Mouse (Mus musculus): ENCODE measurements around the gene Pcbp3. TPM values are rescaled to one million over a fixed set of nuclear protein-coding genes. Genes with fewer than 3 reads are reported as not detected.

The Pcbp3 gene
- polyA plus RNA-seq, 1 experiment from 2014 or later: 12.6 TPM

- H3K4me1 ChIP-seq (replicated peaks): no peaks in the 10 kb centered on the region
- no peak for ATAC-seq (ENCODE audit: insufficient number of reproducible peaks, low FRiP score)
- 72% methylated on average over 5 of the region's 5 CpGs for WGBS
- no peaks in the 10 kb centered on the region for H3K9me3 ChIP-seq (replicated peaks)
- H3K27ac ChIP-seq (ENCODE audit: poor library complexity, severe bottlenecking): no peak overlapping the region
- H3K36me3 ChIP-seq: no peaks in the 10 kb centered on the region
- H3K27me3 ChIP-seq (replicated peaks): no peaks in the 10 kb centered on the region
- H3K4me2 ChIP-seq: no peak overlapping the region
- no peak overlapping the region for H3K9ac ChIP-seq
- H3K4me3 ChIP-seq: no peak overlapping the region
Observed at GRCm38 (mm10) chr10:76846480-76846879, 115.2 kb downstream of the Pcbp3 start.

GRCm38 (mm10) chr10:76844901-76845300, 116.8 kb downstream of the Pcbp3 start:
- 59% methylated on average over 4 of the region's 4 CpGs for WGBS
- Histone ChIP-seq H3K9me3 (replicated peaks) (no peaks in the 10 kb centered on the region), H3K4me1 (replicated peaks) (no peaks in the 10 kb centered on the region), H3K27ac (ENCODE audit: poor library complexity, severe bottlenecking) (no peak overlapping the region), H3K36me3 (no peaks in the 10 kb centered on the region), H3K27me3 (replicated peaks) (no peaks in the 10 kb centered on the region), H3K4me2 (no peak overlapping the region), H3K4me3 (no peak overlapping the region), H3K9ac (no peak overlapping the region)
- ATAC-seq (ENCODE audit: insufficient number of reproducible peaks, low FRiP score): no peak

- Histone ChIP-seq H3K4me2 (no peak overlapping the region), H3K36me3 (no peaks in the 10 kb centered on the region), H3K27ac (ENCODE audit: poor library complexity, severe bottlenecking) (no peak overlapping the region), H3K9ac (no peak overlapping the region), H3K4me1 (replicated peaks) (no peaks in the 10 kb centered on the region), H3K9me3 (replicated peaks) (no peaks in the 10 kb centered on the region), H3K4me3 (no peak overlapping the region), H3K27me3 (replicated peaks) (no peaks in the 10 kb centered on the region)
- ATAC-seq (ENCODE audit: insufficient number of reproducible peaks, low FRiP score): no peak
- 79% methylated on average over 3 of the region's 3 CpGs for WGBS
Observed at GRCm38 (mm10) chr10:76844365-76844764, 117.3 kb downstream of the Pcbp3 start.

GRCm38 (mm10) chr10:76842087-76842486, 119.6 kb downstream of the Pcbp3 start:
- H3K4me1 ChIP-seq (replicated peaks): no peaks in the 10 kb centered on the region
- H3K4me2 ChIP-seq: no peak overlapping the region
- no peak overlapping the region for H3K9ac ChIP-seq
- no peak for ATAC-seq (ENCODE audit: insufficient number of reproducible peaks, low FRiP score)
- H3K27me3 ChIP-seq (replicated peaks): no peaks in the 10 kb centered on the region
- no peaks in the 10 kb centered on the region for H3K36me3 ChIP-seq
- H3K4me3 ChIP-seq: no peak overlapping the region
- H3K9me3 ChIP-seq (replicated peaks): no peaks in the 10 kb centered on the region
- H3K27ac ChIP-seq (ENCODE audit: poor library complexity, severe bottlenecking): no peak overlapping the region
- 81% methylated on average over 3 of the region's 3 CpGs for WGBS

GRCm38 (mm10) chr10:76841220-76841619, 120.5 kb downstream of the Pcbp3 start:
- no peaks in the 10 kb centered on the region for H3K27me3 ChIP-seq (replicated peaks)
- H3K4me3 ChIP-seq: no peak overlapping the region
- H3K36me3 ChIP-seq: no peaks in the 10 kb centered on the region
- no peaks in the 10 kb centered on the region for H3K9me3 ChIP-seq (replicated peaks)
- H3K4me2 ChIP-seq: no peak overlapping the region
- WGBS: 78% methylated on average over 1 of the region's 1 CpGs
- ATAC-seq (ENCODE audit: insufficient number of reproducible peaks, low FRiP score): no peak
- no peak overlapping the region for H3K27ac ChIP-seq (ENCODE audit: poor library complexity, severe bottlenecking)
- no peak overlapping the region for H3K9ac ChIP-seq
- H3K4me1 ChIP-seq (replicated peaks): no peaks in the 10 kb centered on the region

GRCm38 (mm10) chr10:76840566-76840965, 121.1 kb downstream of the Pcbp3 start:
- no peaks in the 10 kb centered on the region for H3K9me3 ChIP-seq (replicated peaks)
- no peak overlapping the region for H3K4me2 ChIP-seq
- H3K9ac ChIP-seq: no peak overlapping the region
- no peaks in the 10 kb centered on the region for H3K36me3 ChIP-seq
- no peaks in the 10 kb centered on the region for H3K27me3 ChIP-seq (replicated peaks)
- ATAC-seq (ENCODE audit: insufficient number of reproducible peaks, low FRiP score): no peak
- no peak overlapping the region for H3K27ac ChIP-seq (ENCODE audit: poor library complexity, severe bottlenecking)
- H3K4me3 ChIP-seq: no peak overlapping the region
- 0 out of 2 replicates have a peak, but pooled peaks cover 2% of the 10 kb centered on the region for H3K4me1 ChIP-seq (replicated peaks)
- 77% methylated on average over 5 of the region's 5 CpGs for WGBS

GRCm38 (mm10) chr10:76835497-76836357, 126.0 kb downstream of the Pcbp3 start:
- no peaks in the 10 kb centered on the region for H3K36me3 ChIP-seq
- no peaks in the 10 kb centered on the region for H3K9me3 ChIP-seq (replicated peaks)
- no peak overlapping the region for H3K9ac ChIP-seq
- H3K27me3 ChIP-seq (replicated peaks): no peaks in the 10 kb centered on the region
- H3K4me2 ChIP-seq: no peak overlapping the region
- H3K4me1 ChIP-seq (replicated peaks): 0 out of 2 replicates have a peak, but pooled peaks cover 2% of the 10 kb centered on the region
- 58% methylated on average over 14 of the region's 14 CpGs for WGBS
- peak; percentile 73; the same call in 1 of the 2 replicates for ATAC-seq (ENCODE audit: insufficient number of reproducible peaks, low FRiP score)
- H3K27ac ChIP-seq (ENCODE audit: poor library complexity, severe bottlenecking): no peak overlapping the region
- no peak overlapping the region for H3K4me3 ChIP-seq

- H3K36me3 ChIP-seq: no peaks in the 10 kb centered on the region
Observed at GRCm38 (mm10) chr10:76832841-76833240, 128.8 kb downstream of the Pcbp3 start.

GRCm38 (mm10) chr10:76831915-76832314, 129.8 kb downstream of the Pcbp3 start:
- H3K4me3 ChIP-seq: no peak overlapping the region
- no peaks in the 10 kb centered on the region for H3K9me3 ChIP-seq (replicated peaks)
- no peak overlapping the region for H3K9ac ChIP-seq
- no peak overlapping the region for H3K27ac ChIP-seq (ENCODE audit: poor library complexity, severe bottlenecking)
- 0 out of 2 replicates have a peak, but pooled peaks cover 2% of the 10 kb centered on the region for H3K4me1 ChIP-seq (replicated peaks)
- ATAC-seq (ENCODE audit: insufficient number of reproducible peaks, low FRiP score): no peak
- no peak overlapping the region for H3K4me2 ChIP-seq
- no peaks in the 10 kb centered on the region for H3K27me3 ChIP-seq (replicated peaks)
- no peaks in the 10 kb centered on the region for H3K36me3 ChIP-seq
- 75% methylated on average over 2 of the region's 2 CpGs for WGBS

More at GRCm38 (mm10) chr10:76832841-76833240, 128.8 kb downstream of the Pcbp3 start:
- H3K27ac ChIP-seq (ENCODE audit: poor library complexity, severe bottlenecking): no peak overlapping the region
- H3K4me1 ChIP-seq (replicated peaks): 0 out of 2 replicates have a peak, but pooled peaks cover 2% of the 10 kb centered on the region
- no peaks in the 10 kb centered on the region for H3K9me3 ChIP-seq (replicated peaks)
- no peak overlapping the region for H3K9ac ChIP-seq
- ATAC-seq (ENCODE audit: insufficient number of reproducible peaks, low FRiP score): no peak
- H3K27me3 ChIP-seq (replicated peaks): no peaks in the 10 kb centered on the region
- no peak overlapping the region for H3K4me3 ChIP-seq
- WGBS: 70% methylated on average over 1 of the region's 1 CpGs
- no peak overlapping the region for H3K4me2 ChIP-seq

GRCm38 (mm10) chr10:76831151-76831550, 130.5 kb downstream of the Pcbp3 start:
- 0 out of 2 replicates have a peak, but pooled peaks cover 2% of the 10 kb centered on the region for H3K4me1 ChIP-seq (replicated peaks)
- no peaks in the 10 kb centered on the region for H3K27me3 ChIP-seq (replicated peaks)
- H3K27ac ChIP-seq (ENCODE audit: poor library complexity, severe bottlenecking): no peak overlapping the region
- 71% methylated on average over 1 of the region's 1 CpGs for WGBS
- H3K4me2 ChIP-seq: no peak overlapping the region
- H3K36me3 ChIP-seq: no peaks in the 10 kb centered on the region
- H3K9me3 ChIP-seq (replicated peaks): no peaks in the 10 kb centered on the region
- no peak overlapping the region for H3K4me3 ChIP-seq
- H3K9ac ChIP-seq: no peak overlapping the region
- no peak for ATAC-seq (ENCODE audit: insufficient number of reproducible peaks, low FRiP score)

GRCm38 (mm10) chr10:76828936-76829335, 132.8 kb downstream of the Pcbp3 start:
- WGBS: 92% methylated on average over 4 of the region's 4 CpGs
- Histone ChIP-seq H3K4me1 (replicated peaks) (no peaks in the 10 kb centered on the region), H3K36me3 (no peaks in the 10 kb centered on the region), H3K9me3 (replicated peaks) (no peaks in the 10 kb centered on the region), H3K4me2 (no peak overlapping the region), H3K9ac (no peak overlapping the region), H3K27ac (ENCODE audit: poor library complexity, severe bottlenecking) (no peak overlapping the region), H3K4me3 (no peak overlapping the region), H3K27me3 (replicated peaks) (no peaks in the 10 kb centered on the region)
- no peak for ATAC-seq (ENCODE audit: insufficient number of reproducible peaks, low FRiP score)

Measured in heart, embryonic 12.5 days (tissue).